Mouse (Mus musculus) spleen, postnatal 4 days (tissue): ENCODE measurements at regions not wholly inside any gene's neighbourhood (a gene's known extent, or its start where the extent isn't known, plus 50 kb on each side); places are given as distances from the start of the nearest gene placed in this dataset.
A peak's percentile ranks its signal among the peaks of the same experiment; 100 is the strongest.
"Not testable (repeated sequence)": the region's sequence is repeated elsewhere in the genome, so short reads cannot be mapped to it uniquely, and the experiment has no call there.

Experiments
- DNase-seq, 2 experiments: peaks; one replicate each; pipeline ENCODE4 v3.0.0; 2022; ENCODE audit warnings: low spot score in 2 of 2

DNA sequence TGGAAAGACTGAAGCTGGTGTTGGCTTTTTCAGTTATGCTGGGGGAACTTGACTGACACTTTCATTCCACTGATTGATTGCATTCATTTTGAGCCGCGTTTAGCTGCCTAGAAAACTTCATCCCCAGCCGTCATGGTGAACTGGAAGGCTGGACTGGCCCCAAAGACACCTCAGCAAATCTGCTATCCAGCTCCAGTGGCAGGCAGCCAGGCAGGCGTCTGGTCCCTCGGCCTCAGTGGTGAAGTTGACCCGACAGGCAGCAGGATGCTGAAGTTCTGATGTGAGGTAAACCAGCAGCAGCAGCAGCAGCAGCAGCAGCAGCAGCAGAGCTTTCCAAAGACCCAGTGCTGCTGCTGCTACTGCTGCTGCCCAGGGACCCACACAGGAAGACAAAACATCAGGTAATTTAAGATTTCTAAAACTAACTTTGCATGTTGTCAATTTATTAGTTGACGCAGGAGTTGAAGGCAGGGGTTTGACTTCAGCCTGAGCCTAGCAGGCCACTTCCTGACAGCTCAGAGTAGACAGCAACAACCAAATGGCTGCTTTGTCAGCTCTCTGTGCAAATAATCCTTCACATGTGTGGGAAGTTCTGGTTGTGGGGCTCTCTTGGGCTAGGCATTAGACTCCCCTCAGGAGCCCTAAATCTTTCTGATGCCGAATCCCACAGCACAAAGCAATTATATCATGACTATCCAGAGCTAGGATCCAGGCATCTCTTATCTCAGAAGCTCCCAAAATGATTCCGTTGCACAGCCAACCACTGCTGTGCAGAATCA is 200.4 kb upstream of the Nhs start:
- DNase-seq = no peak

DNA sequence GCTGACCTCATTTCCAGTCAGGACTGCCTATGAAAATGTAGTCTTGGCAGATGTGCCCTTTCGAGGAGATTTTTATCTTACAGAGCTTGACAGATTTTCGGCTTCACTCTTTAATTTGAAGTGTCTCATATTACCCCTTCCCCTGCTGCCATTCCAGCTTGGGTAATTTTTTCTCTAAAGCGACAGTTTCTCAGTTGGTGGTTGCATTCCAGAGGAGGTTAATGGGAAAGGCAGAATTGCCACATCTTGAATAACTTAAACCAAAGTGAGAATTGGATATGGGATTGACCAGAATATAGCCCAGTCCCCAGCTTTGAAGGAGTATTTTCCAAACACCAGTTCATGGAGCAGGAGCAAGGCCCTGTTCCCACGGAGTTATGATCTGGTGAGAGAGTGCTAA is 188.8 kb upstream of the Nhs start:
- DNase-seq = no peak

GRCm38 (mm10) chrX:162347886-162348285 is 188.4 kb upstream of the Nhs start:
- no peak for DNase-seq

DNA sequence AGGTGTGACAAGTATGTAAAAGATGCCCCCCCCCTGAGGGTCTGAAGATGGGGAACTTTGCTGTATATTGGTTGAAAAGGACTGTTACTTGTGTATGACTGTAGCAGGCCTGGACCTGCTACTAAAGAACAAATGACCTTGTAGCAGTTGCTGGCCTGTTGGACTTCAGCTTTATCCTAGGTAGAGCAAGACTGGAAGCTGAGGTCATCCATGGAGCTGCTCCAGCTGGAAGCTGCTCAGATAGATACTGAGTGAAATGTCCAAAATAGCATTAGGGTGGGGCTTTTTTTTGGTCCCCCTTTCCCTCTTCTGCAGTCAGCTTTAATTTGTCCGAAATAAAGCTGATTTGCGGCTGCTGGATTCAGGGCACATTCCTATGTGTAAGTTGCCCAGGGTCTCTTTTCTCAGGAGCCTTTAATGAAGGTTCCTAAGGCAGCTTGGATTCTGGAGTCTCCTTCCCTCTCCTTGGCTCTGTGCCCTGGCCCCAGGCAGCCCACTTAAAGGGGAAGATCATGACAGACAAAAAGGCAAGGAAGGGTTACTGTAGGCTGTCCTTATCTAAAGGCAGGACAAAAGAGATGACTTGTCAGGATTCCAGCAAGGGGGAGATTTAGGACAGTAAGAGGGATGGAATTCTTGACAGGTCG is 186.1 kb upstream of the Nhs start:
- no peak for DNase-seq

- DNase-seq = no peak
These were observed 172.6 kb upstream of the Nhs start for GRCm38 (mm10) chrX:162332121-162332520.

DNA sequence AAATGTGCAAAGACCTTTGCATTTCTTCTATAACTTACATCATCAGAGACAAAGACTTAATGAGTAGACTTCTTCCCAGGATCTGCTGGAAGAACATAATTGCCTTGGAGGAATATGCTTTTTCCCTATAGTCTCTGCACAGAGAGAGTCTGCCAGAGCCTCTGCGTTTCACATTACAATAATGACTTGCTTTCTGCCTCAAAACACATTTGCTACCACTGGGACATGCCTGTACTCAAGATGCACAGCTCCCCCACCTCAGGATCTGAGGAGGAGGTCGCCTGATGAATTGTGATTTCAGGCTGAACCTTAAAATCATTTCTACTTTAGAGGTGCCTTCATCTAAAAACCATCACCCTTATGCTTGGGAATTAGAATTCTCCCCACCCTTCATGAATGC is 148.1 kb upstream of the Nhs start:
- DNase-seq = no peak

GRCm38 (mm10) chrX:162304145-162304544 is 144.6 kb upstream of the Nhs start:
- no peak for DNase-seq

DNA sequence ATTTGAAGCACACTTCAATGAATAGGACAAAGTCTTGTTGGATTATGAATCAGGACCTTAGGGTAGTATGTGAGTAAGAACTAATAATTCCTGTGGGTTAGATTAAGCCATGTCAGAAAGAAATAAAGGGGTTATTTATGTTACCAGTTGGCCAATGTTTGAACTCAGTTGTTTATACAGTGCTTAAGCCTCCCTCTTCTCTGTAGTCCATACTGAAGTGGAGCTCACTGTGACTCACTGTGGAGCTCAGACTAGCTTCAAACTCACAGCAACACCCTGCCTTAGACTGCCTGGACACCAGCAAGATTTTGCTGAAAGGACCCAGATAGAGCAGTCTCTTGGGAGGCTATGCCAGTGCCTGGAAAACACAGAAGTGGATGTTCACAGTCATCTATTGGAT is 143.3 kb upstream of the Nhs start:
- DNase-seq = no peak

GRCm38 (mm10) chrX:162291234-162291633 is 131.7 kb upstream of the Nhs start:
- no peak for DNase-seq

DNA sequence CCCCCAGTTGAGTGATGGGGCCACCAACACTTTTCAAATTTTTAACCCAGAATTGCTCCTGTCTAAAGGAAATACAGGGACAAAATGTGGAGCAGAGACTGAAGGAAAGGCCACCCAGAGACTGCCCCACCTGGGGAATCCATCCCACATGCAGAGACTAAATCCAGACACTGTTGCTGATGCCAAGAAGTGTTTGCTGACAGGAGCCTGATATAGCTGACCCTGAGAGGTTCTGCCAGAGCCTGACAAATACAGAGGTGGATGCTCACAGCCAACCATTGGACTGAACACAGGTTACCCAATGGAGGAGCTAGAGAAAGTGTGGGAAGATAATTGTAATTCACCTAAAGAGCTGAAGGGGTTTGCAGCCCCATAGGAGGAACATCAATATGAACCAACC is 126.6 kb upstream of the Nhs start:
- not testable (repeated sequence) for DNase-seq

DNA sequence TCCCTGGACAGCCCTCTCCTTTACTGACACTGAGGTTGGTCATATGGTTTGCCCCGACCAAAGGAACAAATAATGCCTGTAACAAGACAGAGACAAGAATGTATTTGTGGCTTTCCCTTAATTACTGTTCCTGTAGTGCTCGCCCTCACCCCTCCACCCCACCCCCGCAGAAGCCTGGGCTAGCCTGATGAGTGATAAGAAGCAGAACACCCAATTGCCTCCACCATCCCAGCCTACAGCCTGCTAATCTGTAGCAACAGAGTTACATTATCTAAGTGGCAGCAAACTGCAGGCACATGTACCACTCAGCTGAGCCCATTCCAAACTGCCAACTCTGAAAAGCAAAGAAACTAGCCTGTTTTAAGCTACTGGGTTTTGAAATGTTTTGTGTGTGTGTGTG is 124.7 kb upstream of the Nhs start:
- DNase-seq = peak; percentile 68 to 70

- DNase-seq = no peak
These were observed 123.2 kb upstream of the Nhs start for GRCm38 (mm10) chrX:162282690-162283089.

DNA sequence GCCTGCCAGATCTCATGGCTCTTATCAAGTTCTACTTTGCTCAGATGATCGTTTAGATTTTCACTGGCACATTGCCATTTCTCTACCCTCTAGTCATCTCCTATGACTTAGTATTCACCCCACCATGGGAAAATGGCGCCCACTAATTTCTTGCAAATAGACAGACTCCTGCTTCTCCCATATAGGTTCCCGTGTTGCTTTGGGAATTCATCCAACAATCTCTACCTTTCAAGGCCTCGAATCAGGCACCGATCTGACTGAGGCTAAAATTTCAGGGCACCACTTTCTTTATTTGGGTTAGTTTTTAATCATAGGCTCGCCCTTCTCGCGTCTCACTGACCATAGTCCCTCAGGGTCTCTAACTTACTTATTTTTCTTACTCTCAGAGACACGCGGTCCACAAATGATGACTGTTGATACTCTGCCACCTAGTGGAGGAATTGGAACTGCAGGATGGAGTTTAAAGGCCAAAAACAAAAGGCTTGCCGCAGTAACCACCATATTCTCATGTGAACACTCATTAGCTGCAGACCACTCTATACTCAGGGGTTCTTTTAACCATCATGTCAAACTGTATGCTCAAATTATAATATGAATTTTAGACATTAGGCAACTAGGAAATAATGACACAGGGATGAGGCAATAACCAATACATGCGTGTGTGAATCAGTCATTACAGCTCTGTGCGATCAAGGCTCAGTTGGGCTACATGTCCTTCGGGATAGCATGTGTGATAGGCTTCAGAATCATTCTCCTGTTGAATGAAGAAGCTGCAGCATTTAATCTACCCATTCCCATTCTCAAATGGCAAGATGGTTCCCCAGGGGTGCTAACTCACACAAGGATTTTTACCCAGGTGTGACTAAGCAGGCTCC is 119.5 kb upstream of the Nhs start:
- DNase-seq = peak; percentile 42 to 75

DNA sequence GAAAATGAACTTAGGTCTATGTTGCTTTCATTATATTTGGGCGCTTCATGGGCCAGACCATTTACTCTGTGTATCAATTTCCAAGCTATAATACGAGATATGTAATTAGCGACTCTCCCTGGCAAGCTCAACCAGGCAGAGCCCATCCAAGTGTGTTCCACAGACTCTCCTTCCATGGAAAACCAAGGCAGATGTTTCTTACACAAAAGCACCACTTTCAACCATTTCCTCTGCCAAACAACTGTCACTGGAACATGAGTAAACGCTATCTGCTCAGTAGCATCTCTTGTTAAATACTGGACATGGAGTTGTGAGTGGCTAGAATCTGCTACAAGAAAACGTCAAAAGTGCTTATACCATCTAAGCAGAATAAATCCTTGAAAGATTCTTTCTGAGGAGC is 115.1 kb upstream of the Nhs start:
- DNase-seq = no peak

GRCm38 (mm10) chrX:162271189-162271588 is 111.7 kb upstream of the Nhs start:
- DNase-seq = no peak

DNA sequence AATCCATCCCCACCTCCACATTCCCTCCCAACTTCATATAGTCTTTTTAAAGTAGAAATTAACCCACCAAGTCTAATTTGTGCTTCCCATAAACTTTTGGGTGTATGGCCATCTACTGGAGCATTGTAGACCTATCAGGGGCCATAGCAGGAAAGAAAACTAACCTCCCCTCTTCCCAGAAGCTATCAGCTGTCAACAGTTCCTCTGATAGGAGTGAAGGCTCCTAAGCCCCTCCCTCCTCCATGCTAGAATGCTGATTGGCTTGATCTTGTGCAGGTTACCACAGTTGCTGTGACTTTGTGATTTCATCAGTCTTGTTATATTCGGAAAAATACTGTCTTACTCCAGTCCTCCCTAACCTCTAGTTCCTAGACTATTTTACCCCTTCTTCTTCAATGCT is 109.4 kb upstream of the Nhs start:
- no peak for DNase-seq

GRCm38 (mm10) chrX:162268112-162268511 is 108.6 kb upstream of the Nhs start:
- no peak for DNase-seq

- no peak for DNase-seq
These were observed 108.1 kb upstream of the Nhs start for GRCm38 (mm10) chrX:162267679-162268078.

GRCm38 (mm10) chrX:162266769-162267168 is 107.2 kb upstream of the Nhs start:
- no peak for DNase-seq

DNA sequence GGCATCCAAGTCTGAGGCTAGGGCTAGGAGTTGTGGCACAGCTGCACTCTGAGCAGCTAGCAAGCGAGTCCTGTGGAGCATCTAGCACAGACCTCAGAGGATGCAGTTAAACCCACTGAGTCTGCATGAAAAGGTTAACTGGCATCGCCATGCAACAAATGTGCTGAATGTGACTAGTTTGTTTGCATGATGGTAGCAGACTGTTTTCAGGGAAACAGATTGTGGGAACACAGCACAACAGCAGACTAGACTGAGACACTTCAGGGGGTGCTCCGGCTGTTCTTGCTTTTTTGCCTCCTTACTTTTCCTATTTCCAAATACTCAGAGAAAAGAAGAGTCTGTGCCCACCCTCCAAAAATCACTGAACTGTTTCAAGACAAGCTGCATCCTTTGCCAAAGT is 97.9 kb upstream of the Nhs start:
- no peak for DNase-seq

GRCm38 (mm10) chrX:162255873-162256272 is 96.3 kb upstream of the Nhs start:
- no peak for DNase-seq

DNA sequence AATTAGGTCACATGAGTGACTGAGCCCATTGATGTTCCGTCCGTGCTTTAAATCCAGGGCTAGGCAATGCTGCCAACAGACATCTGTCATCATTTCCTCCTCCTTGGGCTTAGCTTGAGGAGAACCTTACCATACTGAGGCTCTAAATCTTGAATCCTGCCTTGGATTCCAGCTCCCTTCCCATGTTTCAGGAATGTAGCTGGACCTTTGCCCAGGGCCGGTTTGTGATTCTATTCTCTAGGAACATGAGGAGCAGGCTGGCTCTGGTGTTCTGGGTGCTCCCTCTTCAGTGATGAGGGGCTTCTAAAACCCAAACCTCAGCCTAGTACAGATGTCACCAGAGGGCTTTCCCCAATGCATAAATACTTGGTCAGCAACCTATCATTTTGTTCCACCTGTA is 81.8 kb upstream of the Nhs start:
- no peak for DNase-seq

GRCm38 (mm10) chrX:162235552-162235951 is 76.0 kb upstream of the Nhs start:
- no peak for DNase-seq
